Mouse (Mus musculus) brain, embryonic 14.5 days (tissue): ENCODE results near the gene Gm44596.

Source experiments
- CTCF ChIP-seq: fragments of 200-500 bp; IDR thresholded peaks from 2 replicates; pipeline ENCODE4 v1.5.1; 2012; ENCODE audit warnings: inconsistent platforms, mild to moderate bottlenecking, moderate library complexity, borderline replicate concordance; ENCODE audit not compliant: insufficient read depth, insufficient read length; ENCODE audit errors: extremely low read depth
- POLR2A ChIP-seq: fragments of 200-500 bp; IDR thresholded peaks from 2 replicates; pipeline ENCODE4 v1.6.1; 2012; ENCODE audit warnings: mild to moderate bottlenecking, inconsistent platforms, borderline replicate concordance; ENCODE audit not compliant: poor library complexity, insufficient read depth, insufficient read length, severe bottlenecking; ENCODE audit errors: extremely low read depth

DNA sequence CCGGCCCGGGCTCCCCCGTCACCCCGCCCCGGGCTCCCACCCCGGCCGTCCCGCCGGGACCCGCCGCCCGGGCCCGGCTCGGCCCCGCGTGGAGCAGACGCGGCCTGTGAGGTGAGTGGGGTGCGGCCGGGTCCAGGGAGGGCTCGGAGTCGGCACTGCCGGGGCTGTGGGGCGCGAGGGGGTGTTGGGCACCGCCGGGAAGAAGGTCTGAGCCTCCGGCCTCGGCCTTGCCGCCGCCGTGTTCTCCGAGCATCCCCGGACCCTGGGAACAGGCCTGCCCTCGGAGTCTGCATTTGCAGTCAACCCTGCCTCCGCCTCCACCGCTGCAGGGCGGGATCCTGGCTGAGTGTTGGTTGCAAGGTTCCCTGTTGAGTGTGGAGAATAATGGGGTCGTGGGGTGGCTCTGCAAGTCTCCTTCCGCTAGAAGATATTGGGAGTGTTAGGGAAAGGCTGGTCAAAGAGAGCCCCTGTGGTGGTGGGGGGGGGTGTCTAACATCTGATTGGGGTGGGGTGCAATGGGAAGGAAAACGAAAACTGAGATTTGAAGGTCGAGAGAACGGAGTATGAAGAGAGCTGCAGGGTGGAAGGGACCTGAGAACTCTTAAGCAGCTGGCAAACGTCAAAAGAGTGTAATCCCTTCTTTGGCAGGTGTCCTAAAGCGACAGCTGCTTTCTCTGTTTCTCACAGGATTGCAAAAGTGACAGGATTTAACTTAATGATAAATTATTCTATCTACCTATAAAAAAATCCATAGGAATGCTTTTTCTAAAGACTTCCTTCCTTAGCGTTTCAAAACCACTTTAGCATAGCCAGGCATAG lies 12.1 kb upstream of the Gm44596 start:
- no peak for TF ChIP-seq POLR2A
- TF ChIP-seq CTCF: no peak
